Mouse (Mus musculus) limb, embryonic 14.5 days (tissue): ENCODE data around the gene Gse1. TPM values are rescaled to one million over a fixed set of nuclear protein-coding genes. Genes with fewer than 3 reads are reported as not detected.

Experiments
- ATAC-seq: fragments of 200-750 bp; cut with Nextera tagmentation; 2 replicates; pipeline ENCODE4 v1.8.0; 2017; ENCODE audit warnings: low read depth, moderate number of reproducible peaks, moderate TSS enrichment; ENCODE audit not compliant: low FRiP score
- DNase-seq: peaks from one replicate; pipeline ENCODE4 v3.0.0-alpha.2; 2015; ENCODE audit warnings: low spot score
- H3K27ac ChIP-seq: fragments of 300-500 bp; sonication (generic); replicated peaks from 2 replicates; pipeline ENCODE4 v1.5.1; 2014; ENCODE audit warnings: low read depth, mild to moderate bottlenecking, low read length, moderate library complexity, mixed read lengths
- H3K27me3 ChIP-seq: fragments of 300-500 bp; sonication (generic); 2 replicates; pipeline ENCODE4 v1.6.1; 2014; ENCODE audit warnings: low read length, mixed read lengths; ENCODE audit not compliant: control insufficient read depth, insufficient read depth
- H3K36me3 ChIP-seq: fragments of 300-500 bp; sonication (generic); 2 replicates; pipeline ENCODE4 v1.6.1; 2014; ENCODE audit warnings: mild to moderate bottlenecking, low read length, moderate library complexity, mixed read lengths; ENCODE audit not compliant: control insufficient read depth, insufficient read depth
- H3K4me1 ChIP-seq: fragments of 300-500 bp; sonication (generic); 2 replicates; pipeline ENCODE4 v1.6.1; 2014; ENCODE audit warnings: antibody characterized with exemption, low read length, mixed read lengths; ENCODE audit not compliant: control insufficient read depth, insufficient read depth
- H3K4me2 ChIP-seq: fragments of 300-500 bp; sonication (generic); replicated peaks from 2 replicates; pipeline ENCODE4 v1.6.1; 2014; ENCODE audit warnings: low read depth, mild to moderate bottlenecking, low read length, moderate library complexity; ENCODE audit not compliant: severe bottlenecking
- H3K4me3 ChIP-seq: fragments of 300-500 bp; sonication (generic); replicated peaks from 2 replicates; pipeline ENCODE4 v1.5.1; 2014; ENCODE audit warnings: low read length
- H3K9ac ChIP-seq: fragments of 300-500 bp; sonication (generic); 2 replicates; pipeline ENCODE4 v1.6.1; 2014; ENCODE audit warnings: mild to moderate bottlenecking, low read depth, low read length, moderate library complexity; ENCODE audit not compliant: severe bottlenecking
- H3K9me3 ChIP-seq: fragments of 300-500 bp; sonication (generic); 2 replicates; pipeline ENCODE4 v1.6.1; 2016; ENCODE audit warnings: low read length; ENCODE audit not compliant: control insufficient read depth
- POLR2A ChIP-seq: fragments of 200-500 bp; IDR thresholded peaks from 2 replicates; pipeline ENCODE4 v1.8.0; 2012; ENCODE audit warnings: inconsistent platforms, mild to moderate bottlenecking, moderate library complexity, borderline replicate concordance; ENCODE audit not compliant: insufficient read depth, insufficient read length; ENCODE audit errors: extremely low read depth
- WGBS: fragments of 180-500 bp; shearing (Covaris S2); extraction: QIAGEN DNeasy Blood & Tissue Kit; methylation state at CpG from one replicate; pipeline ENCODE4 v1.1.7; 2014; 5-methylcytosine and 5-hydroxymethylcytosine counted together
- polyA plus RNA-seq, 2 experiments: library from polyadenylated mRNA; depleted of rRNA in 1 of 2; stranded (reverse) in 1 of 2; unstranded in 1 of 2; fragments of >200 nt; fragmentation: Nextera tagmentation in 1 of 2; extraction: Ambion mirVana in 1 of 2; gene quantifications; 2 replicates each; pipeline versions ENCODE4 v1.2.1 to v1.2.3; 2012 to 2014

Gene Gse1
- polyA plus RNA-seq, 2 experiments = 10.3 to 32.6 TPM

DNA sequence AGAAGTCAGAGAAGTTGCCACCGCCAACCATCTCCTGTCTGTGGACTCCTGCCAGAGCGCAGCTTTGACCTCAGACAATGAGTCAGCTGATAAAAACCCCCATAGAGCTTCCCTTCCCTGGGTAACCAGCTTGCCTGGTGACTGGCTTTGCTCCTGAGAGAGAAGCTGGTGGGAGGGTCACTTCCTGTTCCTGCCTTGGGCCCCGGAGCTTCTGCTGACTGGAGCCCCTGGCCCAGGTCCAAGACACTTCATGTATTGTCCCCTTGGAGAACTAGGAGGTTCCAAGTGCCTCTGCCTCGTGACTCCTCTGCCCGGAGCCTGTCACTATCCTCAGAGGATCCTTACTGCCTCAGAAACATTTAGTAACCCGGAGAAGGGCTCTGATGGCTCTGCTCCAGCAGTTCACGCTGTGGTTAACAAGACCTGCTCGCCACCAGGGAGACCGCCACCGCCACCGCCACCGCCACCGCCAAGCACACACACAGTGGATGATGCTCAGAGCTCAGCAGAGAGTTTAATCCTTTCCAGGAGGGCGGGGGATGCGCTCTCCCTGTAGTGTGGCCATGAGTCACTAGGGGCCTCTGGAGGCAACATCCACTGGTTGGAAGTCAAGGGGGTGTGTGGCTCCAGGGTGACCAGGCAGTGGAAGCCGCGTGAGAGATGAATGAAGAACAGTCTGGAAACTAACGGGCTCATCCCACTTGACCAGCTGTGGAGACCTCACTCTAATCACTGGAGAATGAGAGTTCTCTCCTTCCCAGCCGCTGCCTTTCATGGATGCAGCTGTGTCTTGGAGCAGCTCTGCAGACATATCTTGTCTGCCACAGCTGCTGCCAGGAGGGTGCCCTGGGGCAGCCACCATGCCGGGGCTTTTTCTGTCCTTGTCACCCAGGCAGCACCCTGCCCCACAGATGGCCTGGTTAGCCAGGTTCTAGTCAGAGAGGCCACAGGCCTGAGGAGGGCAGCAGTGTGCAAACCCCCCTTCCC lies 335.9 kb downstream of the Gse1 start:
- Histone ChIP-seq H3K9ac (0 out of 2 replicates have a peak overlapping the region, but pooled peaks have one; percentile 7), H3K36me3 (peaks cover 30% of the 10 kb centered on the region), H3K4me3 (no peak overlapping the region), H3K27me3 (no peaks in the 10 kb centered on the region), H3K9me3 (no peaks in the 10 kb centered on the region), H3K4me1 (peaks cover 44% of the 10 kb centered on the region), H3K4me2 (no peak overlapping the region), H3K27ac (peak overlapping the region; percentile 40; the same call in 1 of the 2 replicates)
- DNase-seq = peak; percentile 74
- peak; percentile 39; the same call in 1 of the 2 replicates for ATAC-seq
- 17% methylated on average over 20 of the region's 20 CpGs for WGBS
- no peak for TF ChIP-seq POLR2A

DNA sequence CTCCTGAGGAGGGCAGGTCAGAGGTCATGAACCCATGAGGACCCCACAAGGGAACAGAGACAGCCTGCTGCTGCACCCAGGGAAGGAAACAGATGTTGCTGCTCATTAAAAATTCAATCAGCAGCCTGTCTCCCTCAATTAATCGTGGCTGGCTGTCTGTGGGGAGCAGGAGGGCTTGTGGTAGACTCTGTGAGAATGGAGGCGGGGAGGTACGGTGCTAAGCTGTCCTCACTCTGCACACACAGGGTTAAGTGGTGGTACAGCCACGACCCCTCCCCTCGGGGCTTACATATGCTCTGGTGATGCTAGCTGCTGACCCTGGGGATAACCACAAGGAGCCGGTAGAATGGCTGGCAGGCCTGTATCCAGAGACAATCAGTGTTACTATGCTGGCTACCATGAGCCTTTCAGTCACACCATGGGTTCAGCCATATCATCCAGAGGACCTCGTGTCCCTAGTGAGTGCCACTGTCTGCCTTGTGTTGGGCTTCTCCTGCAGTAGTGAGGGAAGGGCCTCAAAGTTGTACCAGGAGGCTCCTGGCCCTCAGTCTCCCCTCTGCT lies 337.0 kb downstream of the Gse1 start:
- H3K27me3 ChIP-seq = no peaks in the 10 kb centered on the region
- TF ChIP-seq POLR2A = no peak
- DNase-seq (no peak), ATAC-seq (no peak)
- no peak overlapping the region for H3K9ac ChIP-seq
- no peak overlapping the region for H3K27ac ChIP-seq
- 24% methylated on average over 7 of the region's 7 CpGs for WGBS
- H3K36me3 ChIP-seq = peaks cover 39% of the 10 kb centered on the region
- H3K4me3 ChIP-seq = no peak overlapping the region
- H3K4me1 ChIP-seq = peaks cover 36% of the 10 kb centered on the region
- no peaks in the 10 kb centered on the region for H3K9me3 ChIP-seq
- H3K4me2 ChIP-seq = no peak overlapping the region

DNA sequence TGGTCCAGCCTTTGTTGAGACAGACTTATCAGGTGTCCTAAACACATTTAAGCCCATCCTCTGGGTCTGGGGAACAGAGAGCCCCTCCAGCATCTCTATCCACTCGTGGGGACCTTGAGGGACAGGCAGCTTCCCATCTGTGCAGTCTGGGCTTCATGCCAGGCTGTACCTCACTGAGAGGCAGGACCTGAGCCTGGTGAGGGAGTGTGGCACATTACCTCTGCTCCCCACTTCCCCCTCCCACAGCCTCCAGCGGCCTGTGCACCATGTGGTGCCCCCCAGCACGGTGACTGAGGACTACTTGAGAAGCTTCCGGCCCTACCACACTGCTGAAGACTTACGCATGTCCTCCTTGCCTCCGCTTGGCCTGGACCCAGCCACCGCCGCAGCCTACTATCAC lies 338.4 kb downstream of the Gse1 start:
- H3K4me1 ChIP-seq = peaks cover 36% of the 10 kb centered on the region
- 77% methylated on average over 8 of the region's 8 CpGs for WGBS
- H3K36me3 ChIP-seq = peaks cover 53% of the 10 kb centered on the region

DNA sequence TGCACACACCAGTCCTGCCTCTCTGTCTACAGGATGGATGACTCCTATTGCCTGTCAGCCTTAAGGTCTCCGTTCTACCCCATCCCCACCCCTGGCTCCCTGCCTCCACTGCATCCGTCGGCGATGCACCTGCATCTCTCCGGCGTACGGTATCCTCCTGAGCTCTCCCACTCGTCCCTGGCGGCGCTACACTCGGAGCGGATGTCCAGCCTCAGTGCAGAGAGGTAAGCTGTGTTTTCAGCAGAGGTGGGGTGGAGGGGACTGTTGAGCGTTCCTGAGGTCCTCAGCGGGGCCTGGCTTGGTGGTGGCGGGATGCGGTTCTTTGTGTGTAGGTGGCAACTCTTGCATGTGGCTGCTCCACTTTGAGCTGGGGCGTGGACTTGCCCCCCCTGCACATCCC lies 339.5 kb downstream of the Gse1 start:
- H3K4me1 ChIP-seq = peaks cover 30% of the 10 kb centered on the region
- no peaks in the 10 kb centered on the region for H3K9me3 ChIP-seq
- ATAC-seq = no peak
- no peaks in the 10 kb centered on the region for H3K27me3 ChIP-seq
- no peak overlapping the region for H3K4me3 ChIP-seq
- 96% methylated on average over 17 of the region's 17 CpGs for WGBS
- TF ChIP-seq POLR2A = no peak
- peaks cover 63% of the 10 kb centered on the region for H3K36me3 ChIP-seq
- H3K9ac ChIP-seq = no peak overlapping the region
- no peak overlapping the region for H3K27ac ChIP-seq
- DNase-seq = no peak
- H3K4me2 ChIP-seq = no peak overlapping the region

More for the DNA sequence above, 338.4 kb downstream of the Gse1 start:
- H3K4me3 ChIP-seq = no peak overlapping the region
- no peak overlapping the region for H3K27ac ChIP-seq
- H3K4me2 ChIP-seq = no peak overlapping the region
- no peak for ATAC-seq
- no peak overlapping the region for H3K9ac ChIP-seq
- no peaks in the 10 kb centered on the region for H3K27me3 ChIP-seq
- H3K9me3 ChIP-seq = no peaks in the 10 kb centered on the region
- no peak for DNase-seq
- TF ChIP-seq POLR2A = no peak

DNA sequence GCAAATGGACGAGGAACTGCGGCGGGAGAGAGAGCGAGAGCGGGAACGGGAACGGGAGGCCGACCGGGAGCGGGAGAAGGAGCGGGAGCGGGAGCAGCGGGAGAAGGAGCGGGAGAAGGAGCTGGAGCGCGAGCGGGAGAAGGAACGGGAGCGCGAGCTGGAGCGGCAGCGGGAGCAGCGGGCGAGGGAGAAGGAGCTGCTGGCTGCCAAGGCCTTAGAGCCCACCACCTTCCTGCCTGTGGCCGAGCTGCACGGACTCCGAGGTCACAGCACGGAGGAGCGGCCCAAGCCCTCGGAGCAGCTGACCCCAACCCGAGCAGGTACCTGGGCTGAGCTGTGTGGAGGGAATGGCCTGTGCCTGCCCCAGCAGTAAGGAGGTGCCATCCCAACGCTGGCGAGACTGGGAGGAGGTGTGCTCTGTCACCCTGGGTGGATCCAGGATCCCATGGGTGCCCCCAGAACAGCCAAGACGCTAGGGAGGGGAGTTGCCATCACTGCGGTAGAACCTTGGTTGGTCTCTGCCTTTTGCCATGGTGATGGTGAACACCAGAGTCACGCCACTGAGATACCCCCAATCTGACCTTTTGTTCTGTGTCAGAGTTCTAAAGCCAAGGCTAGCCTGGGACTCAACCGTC lies 340.0 kb downstream of the Gse1 start:
- Histone ChIP-seq H3K4me1 (peaks cover 24% of the 10 kb centered on the region), H3K9ac (no peak overlapping the region), H3K27ac (no peak overlapping the region), H3K36me3 (peaks cover 69% of the 10 kb centered on the region), H3K27me3 (no peaks in the 10 kb centered on the region), H3K4me2 (no peak overlapping the region), H3K4me3 (no peak overlapping the region), H3K9me3 (no peaks in the 10 kb centered on the region)
- WGBS = 97% methylated on average over 37 of the region's 37 CpGs
- no peak for DNase-seq
- TF ChIP-seq POLR2A = no peak
- ATAC-seq = no peak
